Mouse (Mus musculus) forebrain, postnatal 0 days (tissue): ENCODE results near the gene Glb1. TPM values are rescaled to one million over a fixed set of nuclear protein-coding genes. Genes with fewer than 3 reads are reported as not detected.
"Not testable (repeated sequence)": the region's sequence is repeated elsewhere in the genome, so short reads cannot be mapped to it uniquely, and the experiment has no call there.

Source experiments
- ATAC-seq: fragments of 200-750 bp; cut with Nextera tagmentation; 2 replicates; pipeline ENCODE4 v1.8.0; 2017; ENCODE audit warnings: mild to moderate bottlenecking, moderate library complexity
- DNase-seq: peaks from one replicate; pipeline ENCODE4 v3.0.0-alpha.2; 2015
- H3K27ac ChIP-seq: fragments of 300-500 bp; sonication (generic); 2 replicates; pipeline ENCODE4 v1.5.1; 2014; ENCODE audit warnings: low read depth, mild to moderate bottlenecking, antibody characterized with exemption, low read length, moderate library complexity, mixed read lengths
- H3K27me3 ChIP-seq: fragments of 300-500 bp; sonication (generic); 2 replicates; pipeline ENCODE4 v1.6.1; 2014; ENCODE audit warnings: mild to moderate bottlenecking, low read length, mixed read lengths; ENCODE audit not compliant: insufficient read depth
- H3K36me3 ChIP-seq: fragments of 300-500 bp; sonication (generic); 2 replicates; pipeline ENCODE4 v1.6.1; 2014; ENCODE audit warnings: mild to moderate bottlenecking, moderate library complexity; ENCODE audit not compliant: insufficient read depth
- H3K4me1 ChIP-seq: fragments of 300-500 bp; sonication (generic); 2 replicates; pipeline ENCODE4 v1.6.1; 2014; ENCODE audit warnings: antibody characterized with exemption; ENCODE audit not compliant: insufficient read depth
- H3K4me2 ChIP-seq: fragments of 300-500 bp; sonication (generic); 2 replicates; pipeline ENCODE4 v1.6.1; 2014; ENCODE audit warnings: low read depth, mild to moderate bottlenecking, moderate library complexity
- H3K4me3 ChIP-seq: fragments of 300-500 bp; sonication (generic); 2 replicates; pipeline ENCODE4 v1.5.1; 2014; ENCODE audit warnings: low read depth, low read length, mixed read lengths
- H3K9ac ChIP-seq: fragments of 300-500 bp; sonication (generic); 2 replicates; pipeline ENCODE4 v1.6.1; 2014; ENCODE audit warnings: mild to moderate bottlenecking
- H3K9me3 ChIP-seq: fragments of 300-500 bp; sonication (generic); 2 replicates; pipeline ENCODE4 v1.6.1; 2016; ENCODE audit warnings: low read length
- CTCF ChIP-seq: sonication (generic); IDR thresholded peaks from 2 replicates; pipeline ENCODE4 v1.5.1; 2016; ENCODE audit warnings: antibody characterized with exemption, control low read depth, low read depth
- WGBS: fragments of 180-500 bp; shearing (Covaris S2); extraction: QIAGEN DNeasy Blood & Tissue Kit; methylation state at CpG from one replicate; pipeline ENCODE4 v1.1.7; 2014; 5-methylcytosine and 5-hydroxymethylcytosine counted together
- polyA plus RNA-seq: library from polyadenylated mRNA; unstranded; fragments of >200 nt; fragmentation: Nextera tagmentation; extraction: Ambion mirVana; gene quantifications from 2 replicates; pipeline ENCODE4 v1.2.1, GENCODE M21; 2015
- total RNA-seq: library from RNA; depleted of rRNA; stranded (reverse); fragments of >200 nt; gene quantifications from 2 replicates; pipeline ENCODE4 v1.2.3, GENCODE M21; 2014

Glb1 gene
- total and polyA plus RNA-seq, 2 experiments from 2014 or later, result 26.1 to 32.3 TPM

DNA sequence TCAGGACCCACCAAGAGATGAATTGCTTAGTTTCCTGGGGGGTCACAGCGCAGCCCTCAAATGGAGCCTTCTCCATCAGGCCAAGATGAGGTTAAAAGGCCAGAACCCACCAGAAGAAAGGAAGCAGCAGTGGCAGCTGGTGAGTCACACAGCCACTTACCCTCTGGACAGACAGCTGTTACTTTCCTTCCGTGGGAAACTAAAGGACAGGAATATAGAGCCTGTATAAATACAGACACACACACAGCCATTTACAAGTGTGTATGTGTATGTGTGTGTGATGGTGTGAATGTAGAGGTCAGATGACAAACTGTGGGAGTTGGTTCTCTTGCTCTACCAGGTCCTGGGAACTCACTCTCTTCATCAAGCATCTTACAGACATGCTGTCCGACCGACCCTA lies 105.7 kb downstream of the Glb1 start:
- Histone ChIP-seq H3K27me3 (no peaks in the 10 kb centered on the region), H3K4me2 (no peak overlapping the region), H3K4me3 (no peak overlapping the region), H3K27ac (no peak overlapping the region), H3K36me3 (no peaks in the 10 kb centered on the region), H3K9ac (no peak overlapping the region), H3K9me3 (no peaks in the 10 kb centered on the region), H3K4me1 (no peaks in the 10 kb centered on the region)
- DNase-seq (no peak), ATAC-seq (no peak)
- WGBS, result 78% methylated on average over 4 of the region's 4 CpGs
- no peak for TF ChIP-seq CTCF

DNA sequence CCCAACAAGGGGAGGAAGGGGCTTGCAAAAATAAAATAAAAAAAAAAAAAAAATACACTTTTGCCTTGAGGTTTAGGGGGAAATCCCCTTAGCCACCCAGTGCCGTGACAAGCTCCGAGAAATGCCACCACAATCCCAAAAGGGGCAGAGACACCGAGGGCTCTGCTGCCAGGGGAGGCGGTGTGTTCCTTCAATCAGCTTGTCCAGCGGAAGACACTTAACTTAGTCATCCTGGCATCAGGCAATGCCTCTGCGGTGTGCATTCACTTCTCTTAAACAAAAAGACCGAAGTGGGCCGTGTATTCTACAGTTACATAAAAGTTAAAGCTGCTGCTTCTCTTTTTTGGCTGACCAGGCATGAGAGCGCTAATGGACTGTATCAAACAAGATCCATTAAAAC lies 106.5 kb downstream of the Glb1 start:
- Histone ChIP-seq H3K27ac (no peak overlapping the region), H3K9me3 (0 out of 2 replicates have a peak, but pooled peaks cover under 1% of the 10 kb centered on the region), H3K4me3 (no peak overlapping the region), H3K4me2 (no peak overlapping the region), H3K9ac (no peak overlapping the region), H3K36me3 (no peaks in the 10 kb centered on the region), H3K4me1 (no peaks in the 10 kb centered on the region), H3K27me3 (no peaks in the 10 kb centered on the region)
- TF ChIP-seq CTCF, result no peak
- no peak for DNase-seq
- ATAC-seq, result no peak
- 82% methylated on average over 9 of the region's 9 CpGs for WGBS

DNA sequence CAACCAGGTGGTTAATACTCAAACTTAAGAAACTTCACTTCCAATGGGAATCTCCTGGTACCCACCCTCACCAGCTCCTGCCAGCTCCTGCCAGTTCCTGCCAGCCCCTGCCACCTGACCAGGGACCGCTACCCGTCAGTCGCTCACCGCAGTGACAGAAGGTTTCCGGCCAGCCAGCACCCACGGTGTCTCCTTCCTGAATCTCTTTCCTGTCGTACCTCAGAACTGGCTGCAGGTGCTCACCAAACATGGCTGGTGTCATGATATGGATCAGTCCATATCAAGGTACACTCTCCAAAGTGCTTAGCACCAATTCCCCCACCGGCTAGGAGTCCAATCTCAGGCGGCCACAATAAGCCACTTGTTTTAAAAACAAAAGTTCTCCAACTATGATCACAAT lies 108.9 kb downstream of the Glb1 start:
- 0 out of 2 replicates have a peak, but pooled peaks cover 12% of the 10 kb centered on the region for H3K9me3 ChIP-seq
- no peak for DNase-seq
- H3K27ac ChIP-seq, result no peak overlapping the region
- no peak overlapping the region for H3K4me3 ChIP-seq
- no peak for ATAC-seq
- no peaks in the 10 kb centered on the region for H3K27me3 ChIP-seq
- no peak overlapping the region for H3K9ac ChIP-seq
- H3K4me2 ChIP-seq, result no peak overlapping the region
- H3K36me3 ChIP-seq, result 0 out of 2 replicates have a peak, but pooled peaks cover 3% of the 10 kb centered on the region
- TF ChIP-seq CTCF, result no peak
- H3K4me1 ChIP-seq, result no peaks in the 10 kb centered on the region
- 96% methylated on average over 9 of the region's 9 CpGs for WGBS

DNA sequence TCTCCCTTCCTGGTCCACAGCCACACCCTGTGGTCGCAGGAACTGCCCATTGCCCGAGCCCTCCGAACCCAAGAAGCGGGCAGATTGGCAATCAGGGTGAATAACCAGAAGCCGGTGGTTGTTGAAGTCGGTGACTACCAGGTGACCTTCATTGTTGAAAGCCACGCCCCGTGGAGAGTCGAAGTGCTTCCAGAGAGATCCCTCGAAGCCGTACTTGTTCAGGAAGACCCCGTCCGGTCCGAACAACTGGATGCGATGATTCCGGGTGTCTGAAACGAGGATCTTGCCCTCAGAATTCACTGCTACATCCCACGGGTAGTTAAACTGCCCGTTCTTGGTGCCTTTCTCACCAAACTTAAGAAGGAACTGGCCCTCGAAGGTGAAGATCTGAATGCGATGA lies 112.0 kb downstream of the Glb1 start:
- H3K27me3 ChIP-seq, result no peaks in the 10 kb centered on the region
- 97% methylated on average over 21 of the region's 21 CpGs for WGBS
- TF ChIP-seq CTCF, result no peak
- no peak for ATAC-seq
- H3K9me3 ChIP-seq, result 0 out of 2 replicates have a peak, but pooled peaks cover 12% of the 10 kb centered on the region
- 0 out of 2 replicates have a peak, but pooled peaks cover 3% of the 10 kb centered on the region for H3K36me3 ChIP-seq
- H3K9ac ChIP-seq, result no peak overlapping the region
- H3K4me1 ChIP-seq, result no peaks in the 10 kb centered on the region
- no peak overlapping the region for H3K4me2 ChIP-seq
- DNase-seq, result no peak
- no peak overlapping the region for H3K27ac ChIP-seq
- no peak overlapping the region for H3K4me3 ChIP-seq

DNA sequence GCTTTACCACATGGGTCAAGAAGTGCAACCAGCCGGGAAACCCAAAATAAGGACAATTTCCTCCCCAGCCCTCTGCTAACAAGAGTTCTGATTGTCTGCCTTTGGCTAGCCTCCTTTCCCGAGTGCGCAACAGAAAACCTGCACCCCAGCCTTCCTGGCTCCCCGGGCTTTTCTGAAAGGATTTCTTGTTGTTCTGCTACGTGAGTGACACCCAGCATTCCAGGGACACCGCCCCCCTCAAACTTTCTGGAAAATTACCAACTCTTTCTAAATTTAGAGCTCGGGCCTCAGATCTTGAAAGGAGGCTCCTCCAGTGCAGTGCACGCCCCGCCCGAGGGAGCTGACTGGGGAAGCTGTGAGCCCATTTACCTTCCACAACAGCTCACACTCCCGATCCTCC lies 114.5 kb downstream of the Glb1 start, which contains the start of gene C130032M10Rik:
C130032M10Rik (plus strand) TSS at position 334 of the 400 bp plus-strand sequence.
- no peak within 1 kb of the TSS for H3K4me2 ChIP-seq
- H3K4me1 ChIP-seq, result no peaks in the 10 kb centered on the region
- H3K4me3 ChIP-seq, result no peak within 1 kb of the TSS
- no peak within 1 kb of the TSS for H3K27ac ChIP-seq
- H3K36me3 ChIP-seq, result 0 out of 2 replicates have a peak, but pooled peaks cover 3% of the 10 kb centered on the region
- TF ChIP-seq CTCF, result no peak
- no peaks in the 10 kb centered on the region for H3K27me3 ChIP-seq
- H3K9me3 ChIP-seq, result 0 out of 2 replicates have a peak, but pooled peaks cover 12% of the 10 kb centered on the region
- 52% methylated on average over 11 of the region's 11 CpGs for WGBS
- H3K9ac ChIP-seq, result no peak within 1 kb of the TSS
- no peak for DNase-seq
- ATAC-seq, result no peak

DNA sequence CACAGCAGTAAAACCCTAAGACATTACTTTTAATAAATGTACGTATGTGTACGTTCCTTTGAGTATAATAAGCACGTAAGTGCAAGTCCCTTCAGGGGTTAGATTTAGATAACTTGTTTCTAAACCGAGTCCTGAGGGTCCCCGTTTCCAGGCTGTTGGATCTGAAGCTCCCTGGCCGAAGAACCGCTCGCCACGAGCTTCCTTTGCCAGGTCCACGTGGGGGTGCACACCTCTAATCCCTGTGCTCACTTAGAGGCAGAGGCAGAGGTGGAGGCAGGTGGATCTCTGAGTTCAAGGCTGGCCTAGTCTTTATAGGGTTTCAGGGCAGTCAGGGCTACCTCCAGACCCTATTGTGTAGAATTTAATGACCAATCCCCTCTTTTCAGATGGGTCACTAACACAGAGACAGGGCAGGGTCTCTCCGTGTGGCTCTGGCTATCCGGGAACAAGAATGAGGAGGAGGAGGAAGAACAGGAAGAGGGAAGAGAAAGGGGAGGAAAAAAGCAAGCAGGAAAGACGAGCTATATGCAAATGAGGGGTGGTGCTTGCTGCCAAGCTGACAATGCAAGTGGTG lies 117.1 kb downstream of the Glb1 start:
- no peaks in the 10 kb centered on the region for H3K4me1 ChIP-seq
- H3K9ac ChIP-seq, result no peak overlapping the region
- H3K36me3 ChIP-seq, result 0 out of 2 replicates have a peak, but pooled peaks cover 3% of the 10 kb centered on the region
- no peak overlapping the region for H3K4me3 ChIP-seq
- no peak overlapping the region for H3K4me2 ChIP-seq
- WGBS, result 79% methylated on average over 13 of the region's 13 CpGs
- 0 out of 2 replicates have a peak, but pooled peaks cover 6% of the 10 kb centered on the region for H3K9me3 ChIP-seq
- no peaks in the 10 kb centered on the region for H3K27me3 ChIP-seq
- ATAC-seq (no peak), DNase-seq (no peak)
- H3K27ac ChIP-seq, result no peak overlapping the region
- no peak for TF ChIP-seq CTCF

DNA sequence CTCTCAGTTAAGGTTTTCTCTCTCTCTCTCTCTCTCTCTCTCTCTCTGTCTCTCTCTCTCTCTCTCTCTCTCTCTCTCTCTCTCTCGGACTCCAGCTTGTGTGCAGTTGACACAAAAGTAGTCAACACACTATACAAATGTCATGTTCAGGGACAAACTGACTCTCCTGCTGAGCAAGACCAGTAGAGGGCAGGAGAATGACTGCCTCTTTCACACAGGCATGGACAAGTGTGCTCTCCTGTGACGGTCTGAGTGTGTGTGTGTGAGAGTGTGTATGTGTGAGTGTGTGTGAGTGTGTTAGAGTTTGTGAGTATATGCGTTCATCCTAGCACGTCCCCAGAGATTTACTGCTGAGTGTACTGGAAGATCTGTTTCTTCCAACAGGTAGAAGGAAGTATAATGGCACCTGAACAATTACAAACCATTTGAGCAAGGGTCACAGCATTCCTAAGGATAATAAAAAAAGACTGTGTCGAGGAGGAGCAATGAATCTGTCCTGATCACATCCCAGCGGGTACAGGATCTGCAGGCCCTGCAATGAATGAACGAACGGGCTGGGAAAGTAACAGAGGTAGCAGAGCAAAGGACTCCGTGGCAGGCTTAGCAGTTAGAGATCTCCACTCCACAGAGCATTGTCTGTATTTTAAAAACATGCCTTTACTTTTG lies 118.1 kb downstream of the Glb1 start:
- Histone ChIP-seq H3K27me3 (no peaks in the 10 kb centered on the region), H3K4me1 (no peaks in the 10 kb centered on the region), H3K36me3 (no peaks in the 10 kb centered on the region), H3K4me3 (no peak overlapping the region), H3K9ac (no peak overlapping the region), H3K9me3 (no peaks in the 10 kb centered on the region), H3K4me2 (no peak overlapping the region), H3K27ac (no peak overlapping the region)
- WGBS, result 61% methylated on average over 9 of the region's 9 CpGs
- ATAC-seq (no peak), DNase-seq (no peak)
- 0 out of 2 replicates have a peak, but pooled peaks have one; percentile 20 for TF ChIP-seq CTCF

DNA sequence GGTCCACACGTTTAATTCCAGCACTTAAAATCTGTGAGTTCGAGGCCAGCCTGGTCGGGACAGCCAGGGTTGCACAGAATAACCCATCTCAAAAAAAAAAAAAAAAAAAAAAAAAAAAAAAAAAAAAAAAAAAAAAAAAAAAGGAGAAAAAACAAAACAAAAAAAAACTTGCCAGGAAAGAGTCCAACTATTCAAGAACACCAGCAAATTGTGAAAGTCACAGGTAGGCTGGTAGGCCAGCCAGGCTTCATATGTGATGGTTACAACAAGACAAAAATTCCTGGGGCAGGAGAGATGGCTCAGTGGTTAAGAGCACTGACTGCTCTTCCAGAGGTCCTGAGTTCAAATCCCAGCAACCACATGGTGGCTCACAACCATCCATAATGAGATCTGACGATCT lies 119.7 kb downstream of the Glb1 start:
- not testable (repeated sequence) for ATAC-seq

More for the DNA sequence above, 119.7 kb downstream of the Glb1 start:
- 71% methylated on average over 4 of the region's 4 CpGs for WGBS
- H3K4me2 ChIP-seq, H3K4me1 ChIP-seq, H3K27me3 ChIP-seq, H3K9me3 ChIP-seq, H3K4me3 ChIP-seq, H3K27ac ChIP-seq, H3K36me3 ChIP-seq, DNase-seq, H3K9ac ChIP-seq: not testable (repeated sequence)
